In the genomic region with DNA sequence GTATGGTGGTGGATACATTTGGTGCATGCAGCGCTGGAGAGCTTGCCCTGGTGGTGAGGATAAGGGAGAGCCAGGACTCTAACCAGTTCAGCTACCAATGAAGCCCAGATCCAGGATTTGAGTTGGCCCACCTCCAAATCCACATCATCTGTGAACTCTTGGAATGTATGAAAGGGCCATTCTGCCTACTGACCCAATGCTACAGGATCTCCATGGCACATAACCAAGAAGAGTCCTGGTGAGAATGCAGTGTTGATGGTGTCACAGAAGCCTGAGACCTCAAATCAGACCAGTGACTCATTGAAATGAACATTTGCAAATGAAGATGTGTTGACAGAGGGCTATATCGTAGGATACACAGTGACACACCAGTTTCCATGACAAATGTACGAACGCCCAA, we compare ENCODE assay signal across 24 mouse cellular contexts.
"Had no signal": no experiment of that assay in that cellular context is flagged by ENCODE, and none has a peak within 500 bp of the region (broad histone marks: within the 10 kb centered on the region; RNA-seq: fewer than 3 reads in every experiment).

No protein-coding gene starts in this region.

- H3K9me3 ChIP-seq: kidney, embryonic 15.5 days; limb, embryonic 10.5 days; limb, embryonic 13.5 days; liver, embryonic 12.5 days; liver, embryonic 15.5 days; lung, embryonic 15.5 days; neural tube, embryonic 13.5 days had no signal

- H3K4me2 ChIP-seq: kidney, embryonic 15.5 days; limb, embryonic 13.5 days; liver, embryonic 12.5 days; liver, embryonic 15.5 days; lung, embryonic 15.5 days; midbrain, embryonic 11.5 days; neural tube, embryonic 13.5 days had no signal

- H3K4me3 ChIP-seq: kidney, embryonic 15.5 days; limb, embryonic 10.5 days; limb, embryonic 13.5 days; liver, embryonic 12.5 days; liver, embryonic 15.5 days; lung, embryonic 15.5 days; myocyte; neural tube, embryonic 13.5 days had no signal

- ATAC-seq: liver, embryonic 12.5 days had no signal

- H3K27ac ChIP-seq: kidney, embryonic 15.5 days; limb, embryonic 10.5 days; limb, embryonic 13.5 days; liver, embryonic 12.5 days; liver, embryonic 15.5 days; lung, embryonic 15.5 days; neural tube, embryonic 13.5 days; stomach, postnatal 0 days had no signal

- DNase-seq: kidney, adult 8-10 months; kidney, postnatal 10 days; layer of hippocampus, postnatal 36 days; liver; lung, adult 18-20 months; lung, postnatal 10 days; lung, postnatal 36 days; midbrain, embryonic 14.5 days; right cerebral cortex, adult 18-20 months; right cerebral cortex, postnatal 14 days; right cerebral cortex, postnatal 4 days; thymus, adult 2 months; thymus, postnatal 14 days; thymus, postnatal 4 days had no signal

- H3K4me1 ChIP-seq: kidney, embryonic 15.5 days; limb, embryonic 10.5 days; limb, embryonic 13.5 days; liver, embryonic 12.5 days; liver, embryonic 15.5 days; lung, embryonic 15.5 days; neural tube, embryonic 13.5 days had no signal

- H3K27me3 ChIP-seq: kidney, embryonic 15.5 days; limb, embryonic 13.5 days; liver, embryonic 12.5 days; liver, embryonic 15.5 days; lung, embryonic 15.5 days; neural tube, embryonic 13.5 days had no signal

- H3K36me3 ChIP-seq: kidney, embryonic 15.5 days; limb, embryonic 10.5 days; limb, embryonic 13.5 days; liver, embryonic 12.5 days; liver, embryonic 15.5 days; lung, embryonic 15.5 days; neural tube, embryonic 13.5 days had no signal

- H3K9ac ChIP-seq: kidney, embryonic 15.5 days; limb, embryonic 13.5 days; liver, embryonic 12.5 days; liver, embryonic 15.5 days; lung, embryonic 15.5 days; neural tube, embryonic 13.5 days had no signal
